Mouse (Mus musculus) liver, postnatal 0 days (tissue): Measurements from ENCODE around the gene Rbms3. TPM values are rescaled to one million over a fixed set of nuclear protein-coding genes. Genes with fewer than 3 reads are reported as not detected.

Experiments used
- ATAC-seq: fragments of 200-750 bp; cut with Nextera tagmentation; 2 replicates; pipeline ENCODE4 v1.8.0; 2017; ENCODE audit warnings: mild to moderate bottlenecking, moderate library complexity
- DNase-seq: peaks from one replicate; pipeline ENCODE4 v3.0.0-alpha.2; 2016
- H3K27ac ChIP-seq: fragments of 300-500 bp; sonication (generic); 2 replicates; pipeline ENCODE4 v1.5.1; 2014; ENCODE audit warnings: antibody characterized with exemption, moderate library complexity, mild to moderate bottlenecking, low read depth
- H3K27me3 ChIP-seq: fragments of 300-500 bp; sonication (generic); 2 replicates; pipeline ENCODE4 v1.6.1; 2014; ENCODE audit warnings: low read length, control low read depth, mixed read lengths; ENCODE audit not compliant: insufficient read depth
- H3K36me3 ChIP-seq: fragments of 300-500 bp; sonication (generic); replicated peaks from 2 replicates; pipeline ENCODE4 v1.6.1; 2014; ENCODE audit warnings: mild to moderate bottlenecking, control low read depth, low read length, moderate library complexity, mixed read lengths; ENCODE audit not compliant: insufficient read depth
- H3K4me1 ChIP-seq: fragments of 300-500 bp; sonication (generic); 2 replicates; pipeline ENCODE4 v1.6.1; 2014; ENCODE audit warnings: antibody characterized with exemption, mild to moderate bottlenecking, control low read depth; ENCODE audit not compliant: insufficient read depth
- H3K4me2 ChIP-seq: fragments of 300-500 bp; sonication (generic); 2 replicates; pipeline ENCODE4 v1.6.1; 2014; ENCODE audit warnings: low read depth, mild to moderate bottlenecking, low read length, moderate library complexity, mixed read lengths
- H3K4me3 ChIP-seq: fragments of 300-500 bp; sonication (generic); 2 replicates; pipeline ENCODE4 v1.5.1; 2014; ENCODE audit warnings: low read depth, low read length
- H3K9ac ChIP-seq: fragments of 300-500 bp; sonication (generic); replicated peaks from 2 replicates; pipeline ENCODE4 v1.6.1; 2014; ENCODE audit warnings: mild to moderate bottlenecking, moderate library complexity
- H3K9me3 ChIP-seq: fragments of 300-500 bp; sonication (generic); 2 replicates; pipeline ENCODE4 v1.6.1; 2016; ENCODE audit warnings: mild to moderate bottlenecking, control low read depth, low read length, mixed read lengths
- CTCF ChIP-seq: sonication (generic); IDR thresholded peaks from 2 replicates; pipeline ENCODE4 v1.5.1; 2016; ENCODE audit warnings: antibody characterized with exemption, low read depth
- EP300 ChIP-seq: IDR thresholded peaks from 2 replicates; pipeline ENCODE4 v1.6.1; 2016; ENCODE audit warnings: antibody characterized with exemption, low read depth, mild to moderate bottlenecking
- WGBS: fragments of 180-500 bp; shearing (Covaris S2); extraction: QIAGEN DNeasy Blood & Tissue Kit; methylation state at CpG from one replicate; pipeline ENCODE4 v1.1.7; 2014; ENCODE audit not compliant: insufficient replicate concordance; 5-methylcytosine and 5-hydroxymethylcytosine counted together
- polyA plus RNA-seq: library from polyadenylated mRNA; unstranded; fragments of >200 nt; fragmentation: Nextera tagmentation; extraction: Ambion mirVana; gene quantifications from 2 replicates; pipeline ENCODE4 v1.2.1, GENCODE M21; 2015

The Rbms3 gene
- polyA plus RNA-seq, 1 experiment from 2014 or later, result 2.8 TPM

GRCm38 (mm10) chr9:117554356-117554755 lies 75.4 kb downstream of the Rbms3 start:
- H3K36me3 ChIP-seq, result no peaks in the 10 kb centered on the region
- no peaks in the 10 kb centered on the region for H3K27me3 ChIP-seq
- no peaks in the 10 kb centered on the region for H3K4me1 ChIP-seq
- H3K9ac ChIP-seq, result no peak overlapping the region
- DNase-seq (no peak), ATAC-seq (no peak)
- no peak overlapping the region for H3K4me2 ChIP-seq
- no peak overlapping the region for H3K4me3 ChIP-seq
- H3K9me3 ChIP-seq, result no peaks in the 10 kb centered on the region
- H3K27ac ChIP-seq, result no peak overlapping the region
- no peak for TF ChIP-seq EP300
- no peak for TF ChIP-seq CTCF

- H3K4me3 ChIP-seq, result no peak overlapping the region
- H3K27ac ChIP-seq, result no peak overlapping the region
- no peak for DNase-seq
- ATAC-seq, result no peak
- H3K9me3 ChIP-seq, result no peaks in the 10 kb centered on the region
- no peaks in the 10 kb centered on the region for H3K36me3 ChIP-seq
- no peak overlapping the region for H3K4me2 ChIP-seq
- whole genome bisulfite sequencing, result 54% methylated on average over 2 of the region's 2 CpGs
- no peaks in the 10 kb centered on the region for H3K4me1 ChIP-seq
- H3K27me3 ChIP-seq, result no peaks in the 10 kb centered on the region
- TF ChIP-seq CTCF (no peak), EP300 (no peak)
- no peak overlapping the region for H3K9ac ChIP-seq
Observed at GRCm38 (mm10) chr9:117529281-117529680, 100.4 kb downstream of the Rbms3 start.

- ATAC-seq (no peak), DNase-seq (no peak)
- Histone ChIP-seq H3K9me3 (no peaks in the 10 kb centered on the region), H3K4me3 (no peak overlapping the region), H3K9ac (no peak overlapping the region), H3K36me3 (no peaks in the 10 kb centered on the region), H3K4me1 (no peaks in the 10 kb centered on the region), H3K27ac (no peak overlapping the region), H3K27me3 (no peaks in the 10 kb centered on the region), H3K4me2 (no peak overlapping the region)
- TF ChIP-seq EP300, result no peak
- no peak for TF ChIP-seq CTCF
- WGBS, result 78% methylated on average over 11 of the region's 11 CpGs
Observed at GRCm38 (mm10) chr9:117508941-117509340, 120.8 kb downstream of the Rbms3 start.

- Histone ChIP-seq H3K4me1 (no peaks in the 10 kb centered on the region), H3K4me2 (no peak overlapping the region), H3K4me3 (no peak overlapping the region), H3K27ac (no peak overlapping the region), H3K36me3 (no peaks in the 10 kb centered on the region), H3K9ac (no peak overlapping the region), H3K9me3 (no peaks in the 10 kb centered on the region), H3K27me3 (no peaks in the 10 kb centered on the region)
- DNase-seq, result no peak
- 52% methylated on average over 2 of the region's 2 CpGs for WGBS
- TF ChIP-seq CTCF, result no peak
- TF ChIP-seq EP300, result no peak
- no peak for ATAC-seq
Observed at GRCm38 (mm10) chr9:117491866-117492265, 137.8 kb downstream of the Rbms3 start.

- H3K4me3 ChIP-seq, result no peak overlapping the region
- no peak overlapping the region for H3K4me2 ChIP-seq
- H3K27me3 ChIP-seq, result no peaks in the 10 kb centered on the region
- WGBS, result 74% methylated on average over 5 of the region's 5 CpGs
- no peaks in the 10 kb centered on the region for H3K36me3 ChIP-seq
- TF ChIP-seq CTCF, result peak; percentile 47
- TF ChIP-seq EP300, result no peak
- ATAC-seq (no peak), DNase-seq (no peak)
- no peaks in the 10 kb centered on the region for H3K4me1 ChIP-seq
- no peak overlapping the region for H3K9ac ChIP-seq
- H3K9me3 ChIP-seq, result no peaks in the 10 kb centered on the region
- no peak overlapping the region for H3K27ac ChIP-seq
Observed at GRCm38 (mm10) chr9:117484396-117484795, 145.3 kb downstream of the Rbms3 start.

- Histone ChIP-seq H3K27ac (no peak overlapping the region), H3K27me3 (no peaks in the 10 kb centered on the region), H3K9me3 (no peaks in the 10 kb centered on the region), H3K36me3 (no peaks in the 10 kb centered on the region), H3K9ac (no peak overlapping the region), H3K4me1 (no peaks in the 10 kb centered on the region), H3K4me2 (no peak overlapping the region), H3K4me3 (no peak overlapping the region)
- DNase-seq (no peak), ATAC-seq (no peak)
- 59% methylated on average over 13 of the region's 13 CpGs for WGBS
- TF ChIP-seq EP300 (no peak), CTCF (no peak)
Observed at GRCm38 (mm10) chr9:117476753-117477152, 153.0 kb downstream of the Rbms3 start.

- H3K9ac ChIP-seq, result no peak overlapping the region
- H3K27me3 ChIP-seq, result no peaks in the 10 kb centered on the region
- H3K36me3 ChIP-seq, result no peaks in the 10 kb centered on the region
- H3K4me3 ChIP-seq, result no peak overlapping the region
- 65% methylated on average over 10 of the region's 10 CpGs for whole genome bisulfite sequencing
- H3K9me3 ChIP-seq, result no peaks in the 10 kb centered on the region
- no peaks in the 10 kb centered on the region for H3K4me1 ChIP-seq
- TF ChIP-seq CTCF (no peak), EP300 (no peak)
- H3K4me2 ChIP-seq, result no peak overlapping the region
- no peak overlapping the region for H3K27ac ChIP-seq
- ATAC-seq, result no peak
- no peak for DNase-seq
Observed at GRCm38 (mm10) chr9:117452816-117453215, 176.9 kb downstream of the Rbms3 start.
